Mouse (Mus musculus): ENCODE measurements around the gene Anapc2. TPM values are rescaled to one million over a fixed set of nuclear protein-coding genes. Genes with fewer than 3 reads are reported as not detected.

The Anapc2 gene
- polyA plus RNA-seq, 1 experiment from 2014 or later, result 114 TPM

DNA sequence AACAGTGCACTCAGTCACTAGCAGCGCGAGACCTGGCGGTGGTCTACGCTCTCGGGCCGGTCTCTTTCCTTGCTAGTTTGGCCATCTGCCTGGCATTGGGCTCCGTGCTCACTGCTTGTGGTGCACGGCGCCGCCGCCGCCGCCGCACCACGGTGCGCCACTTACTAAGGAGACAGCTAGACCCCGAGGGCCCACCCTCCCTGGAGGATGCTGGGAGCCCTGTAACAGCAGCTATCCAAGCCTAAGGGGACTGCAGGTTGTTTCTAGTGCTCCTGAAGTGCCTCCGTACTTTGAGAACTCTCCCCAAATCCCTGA lies 18.5 kb downstream of the Anapc2 start:
- peaks cover 24% of the 10 kb centered on the region for H3K36me3 ChIP-seq (replicated peaks; ENCODE audit: control insufficient read depth, insufficient read depth)
- peak overlapping the region; percentile 26 for H3K4me3 ChIP-seq (replicated peaks; ENCODE audit: low read length)
- 2% methylated on average over 18 of the region's 18 CpGs for WGBS
- peaks cover 66% of the 10 kb centered on the region for H3K27me3 ChIP-seq (ENCODE audit: control insufficient read depth, insufficient read depth, low read length)
- no peak for ATAC-seq (ENCODE audit: low FRiP score)
- peak overlapping the region; percentile 56 for H3K4me2 ChIP-seq (replicated peaks)
- no peak for DNase-seq (ENCODE audit: low spot score)
- H3K9me3 ChIP-seq (ENCODE audit: control insufficient read depth, low read length), result no peaks in the 10 kb centered on the region
- H3K9ac ChIP-seq, result peak overlapping the region; percentile 44; the same call in 1 of the 2 replicates
- H3K27ac ChIP-seq, result no peak overlapping the region
- H3K4me1 ChIP-seq (replicated peaks; ENCODE audit: control insufficient read depth, insufficient read depth, low read length), result peaks cover 21% of the 10 kb centered on the region

DNA sequence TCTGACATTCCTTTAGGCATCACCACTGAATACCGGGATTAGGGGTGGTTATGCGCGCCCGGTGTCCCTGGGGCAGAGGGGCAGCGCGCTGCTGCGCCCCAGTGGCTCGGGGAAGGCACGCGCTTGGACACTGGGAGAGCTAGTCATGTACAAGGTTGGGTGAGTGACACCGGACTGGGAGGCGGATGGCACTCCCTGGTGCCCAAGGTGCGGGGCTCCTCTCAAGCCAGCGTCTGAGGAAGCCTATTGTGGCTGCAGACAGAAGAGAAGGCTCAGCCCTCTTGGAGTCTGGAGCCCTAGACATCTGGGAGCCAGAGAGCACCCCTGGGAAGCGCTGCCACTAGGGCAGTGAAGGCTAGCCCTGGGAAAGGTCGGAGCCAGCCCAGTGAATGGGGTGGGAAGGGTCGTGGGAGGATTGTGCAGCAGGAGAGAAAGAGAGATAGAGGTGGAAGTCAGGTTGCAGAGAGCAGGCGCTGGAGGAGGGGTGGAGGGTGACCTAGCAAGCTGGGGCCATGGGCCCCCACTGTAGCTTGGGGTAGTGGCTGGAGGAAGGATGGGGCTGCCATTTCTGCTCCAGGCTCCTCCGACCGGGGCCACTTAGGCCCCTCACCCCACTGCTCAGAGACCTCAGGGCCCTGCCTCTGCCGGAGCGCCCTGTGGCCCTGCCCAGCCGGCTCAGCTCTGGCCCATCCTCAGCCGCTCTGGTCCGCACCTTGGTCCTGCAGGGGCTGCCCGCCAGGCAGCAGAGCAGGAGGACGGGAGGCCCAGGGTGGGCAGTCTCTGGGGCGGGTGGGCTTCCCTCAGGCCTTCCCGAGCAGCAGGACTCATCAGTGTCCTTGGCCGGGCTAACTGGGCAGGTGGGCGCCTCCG lies 19.1 kb downstream of the Anapc2 start:
- no peak overlapping the region for H3K27ac ChIP-seq
- H3K4me2 ChIP-seq (replicated peaks), result peak overlapping the region; percentile 56
- peak overlapping the region; percentile 26 for H3K4me3 ChIP-seq (replicated peaks; ENCODE audit: low read length)
- ATAC-seq (ENCODE audit: low FRiP score) (0 out of 2 replicates have a peak, but pooled peaks have one; percentile 5), DNase-seq (ENCODE audit: low spot score) (no peak)
- H3K27me3 ChIP-seq (ENCODE audit: control insufficient read depth, insufficient read depth, low read length), result peaks cover 70% of the 10 kb centered on the region
- peak overlapping the region; percentile 44; the same call in 1 of the 2 replicates for H3K9ac ChIP-seq
- WGBS, result 7% methylated on average over 29 of the region's 32 CpGs
- no peaks in the 10 kb centered on the region for H3K9me3 ChIP-seq (ENCODE audit: control insufficient read depth, low read length)
- peaks cover 23% of the 10 kb centered on the region for H3K36me3 ChIP-seq (replicated peaks; ENCODE audit: control insufficient read depth, insufficient read depth)
- H3K4me1 ChIP-seq (replicated peaks; ENCODE audit: control insufficient read depth, insufficient read depth, low read length), result peaks cover 21% of the 10 kb centered on the region

DNA sequence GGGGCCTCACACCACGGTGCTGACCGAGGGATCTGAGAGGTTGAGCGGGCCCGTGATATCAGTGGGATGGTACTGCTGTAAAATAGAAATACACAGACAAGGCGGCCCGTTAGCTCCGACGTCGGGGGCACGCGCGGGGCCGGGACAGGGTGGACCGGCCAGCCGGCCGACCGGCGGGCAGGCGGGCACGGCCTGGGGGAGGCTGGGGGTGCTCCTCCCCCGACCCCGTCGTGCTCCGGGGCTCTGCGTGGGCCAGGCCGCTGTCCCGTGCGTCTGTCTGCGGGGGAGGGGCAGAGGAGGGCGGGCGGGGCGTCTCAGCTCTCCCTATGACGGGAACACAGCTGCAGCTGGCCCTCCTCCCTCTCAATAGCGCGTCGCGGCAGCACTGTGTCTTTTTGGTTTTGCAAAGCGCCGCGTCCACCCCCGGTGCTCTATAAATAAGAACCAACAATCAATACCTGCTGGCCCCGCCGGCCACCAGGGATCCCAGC lies 19.8 kb downstream of the Anapc2 start:
- H3K4me3 ChIP-seq (replicated peaks; ENCODE audit: low read length), result peak overlapping the region; percentile 19
- no peak overlapping the region; the same call in 1 of the 2 replicates for H3K9ac ChIP-seq
- peak; percentile 1; the same call in 1 of the 2 replicates for ATAC-seq (ENCODE audit: low FRiP score)
- H3K27me3 ChIP-seq (ENCODE audit: control insufficient read depth, insufficient read depth, low read length), result peaks cover 72% of the 10 kb centered on the region
- peak overlapping the region; percentile 39 for H3K4me2 ChIP-seq (replicated peaks)
- DNase-seq (ENCODE audit: low spot score), result no peak
- H3K27ac ChIP-seq, result no peak overlapping the region
- peaks cover 21% of the 10 kb centered on the region for H3K4me1 ChIP-seq (replicated peaks; ENCODE audit: control insufficient read depth, insufficient read depth, low read length)
- H3K36me3 ChIP-seq (replicated peaks; ENCODE audit: control insufficient read depth, insufficient read depth), result peaks cover 27% of the 10 kb centered on the region; the same call in 1 of the 2 replicates
- no peaks in the 10 kb centered on the region for H3K9me3 ChIP-seq (ENCODE audit: control insufficient read depth, low read length)
- 3% methylated on average over 41 of the region's 43 CpGs for WGBS

DNA sequence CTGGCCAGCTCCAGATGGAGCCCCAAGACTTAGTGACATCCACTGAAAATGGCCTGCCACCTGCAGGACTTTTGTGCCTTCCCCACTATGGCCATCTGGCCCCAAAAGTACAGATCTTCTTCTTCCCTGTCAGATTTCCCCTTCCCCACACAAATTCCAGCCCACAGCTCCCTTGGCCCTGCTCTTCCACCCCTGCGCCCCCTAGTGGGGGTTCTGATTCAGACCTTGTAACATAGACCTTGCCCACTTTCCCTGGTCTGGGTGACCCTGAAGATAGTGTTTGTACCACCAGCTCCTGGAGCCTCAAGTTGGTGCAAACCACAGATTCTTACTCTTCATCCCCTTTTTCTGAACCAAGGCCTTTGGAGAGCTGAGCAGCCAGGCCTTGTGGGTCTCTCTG lies 20.6 kb downstream of the Anapc2 start:
- 0 out of 2 replicates have a peak overlapping the region, but pooled peaks have one; percentile 19 for H3K4me3 ChIP-seq (replicated peaks; ENCODE audit: low read length)
- peaks cover 31% of the 10 kb centered on the region for H3K36me3 ChIP-seq (replicated peaks; ENCODE audit: control insufficient read depth, insufficient read depth)
- H3K4me1 ChIP-seq (replicated peaks; ENCODE audit: control insufficient read depth, insufficient read depth, low read length), result peaks cover 21% of the 10 kb centered on the region
- 6% methylated on average over 1 of the region's 1 CpGs for WGBS
- DNase-seq (ENCODE audit: low spot score) (peak; percentile 69), ATAC-seq (ENCODE audit: low FRiP score) (no peak)
- H3K4me2 ChIP-seq (replicated peaks), result no peak overlapping the region
- H3K27me3 ChIP-seq (ENCODE audit: control insufficient read depth, insufficient read depth, low read length), result peaks cover 78% of the 10 kb centered on the region
- H3K27ac ChIP-seq, result no peak overlapping the region
- no peaks in the 10 kb centered on the region for H3K9me3 ChIP-seq (ENCODE audit: control insufficient read depth, low read length)
- H3K9ac ChIP-seq, result no peak overlapping the region

DNA sequence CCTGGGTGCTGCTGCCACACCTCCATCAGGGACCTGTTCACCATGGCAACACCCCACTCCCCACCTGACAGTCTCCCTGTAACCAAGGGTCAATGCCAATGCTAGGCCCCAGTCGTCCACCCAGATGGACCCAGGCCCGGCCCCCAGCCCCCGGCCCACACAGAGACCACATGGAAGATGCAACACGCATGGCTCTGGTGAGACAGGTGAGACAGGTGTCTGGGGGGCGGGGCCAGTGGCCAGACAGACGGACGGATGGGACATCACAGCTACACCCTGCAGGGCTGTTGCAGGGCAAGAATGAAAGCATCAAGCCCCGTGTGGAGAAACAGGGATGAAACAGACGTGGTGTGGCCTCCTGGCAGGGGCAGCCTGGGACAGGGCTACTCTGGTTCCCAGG lies 21.4 kb downstream of the Anapc2 start:
- DNase-seq (ENCODE audit: low spot score), result no peak
- WGBS, result 71% methylated on average over 9 of the region's 9 CpGs
- H3K4me2 ChIP-seq (replicated peaks), result no peak overlapping the region
- H3K9ac ChIP-seq, result no peak overlapping the region
- no peak overlapping the region for H3K27ac ChIP-seq
- H3K27me3 ChIP-seq (ENCODE audit: control insufficient read depth, insufficient read depth, low read length), result peaks cover 75% of the 10 kb centered on the region
- peaks cover 21% of the 10 kb centered on the region for H3K4me1 ChIP-seq (replicated peaks; ENCODE audit: control insufficient read depth, insufficient read depth, low read length)
- peaks cover 31% of the 10 kb centered on the region for H3K36me3 ChIP-seq (replicated peaks; ENCODE audit: control insufficient read depth, insufficient read depth)
- no peaks in the 10 kb centered on the region for H3K9me3 ChIP-seq (ENCODE audit: control insufficient read depth, low read length)
- no peak overlapping the region for H3K4me3 ChIP-seq (replicated peaks; ENCODE audit: low read length)
- ATAC-seq (ENCODE audit: low FRiP score), result no peak

DNA sequence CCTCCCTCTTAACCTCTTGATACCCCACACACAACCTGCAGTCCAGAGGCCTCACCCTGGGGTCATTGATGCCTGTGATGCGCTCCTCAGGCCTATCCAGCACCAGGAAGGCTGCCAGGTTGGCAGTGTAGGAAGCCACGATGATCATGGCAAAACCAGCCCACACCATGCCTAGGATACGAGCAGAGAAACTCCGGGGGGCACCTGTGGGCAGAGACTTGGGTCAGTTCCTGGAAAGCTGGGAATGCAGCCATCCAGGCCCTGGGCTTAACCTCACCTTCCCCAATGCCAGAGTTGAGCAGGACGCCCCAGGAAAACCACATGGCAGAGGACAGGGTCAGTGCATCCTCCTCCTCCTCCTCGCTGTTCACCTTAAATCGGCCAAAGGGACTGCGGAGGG lies 24.8 kb downstream of the Anapc2 start:
- no peaks in the 10 kb centered on the region; the same call in 1 of the 2 replicates for H3K4me1 ChIP-seq (replicated peaks; ENCODE audit: control insufficient read depth, insufficient read depth, low read length)
- no peak for ATAC-seq (ENCODE audit: low FRiP score)
- peaks cover 41% of the 10 kb centered on the region for H3K27me3 ChIP-seq (ENCODE audit: control insufficient read depth, insufficient read depth, low read length)
- H3K9me3 ChIP-seq (ENCODE audit: control insufficient read depth, low read length), result no peaks in the 10 kb centered on the region
- DNase-seq (ENCODE audit: low spot score), result no peak
- H3K27ac ChIP-seq, result no peak overlapping the region
- no peak overlapping the region for H3K9ac ChIP-seq
- peaks cover 36% of the 10 kb centered on the region for H3K36me3 ChIP-seq (replicated peaks; ENCODE audit: control insufficient read depth, insufficient read depth)
- H3K4me3 ChIP-seq (replicated peaks; ENCODE audit: low read length), result no peak overlapping the region
- H3K4me2 ChIP-seq (replicated peaks), result no peak overlapping the region
- WGBS, result 81% methylated on average over 8 of the region's 8 CpGs

DNA sequence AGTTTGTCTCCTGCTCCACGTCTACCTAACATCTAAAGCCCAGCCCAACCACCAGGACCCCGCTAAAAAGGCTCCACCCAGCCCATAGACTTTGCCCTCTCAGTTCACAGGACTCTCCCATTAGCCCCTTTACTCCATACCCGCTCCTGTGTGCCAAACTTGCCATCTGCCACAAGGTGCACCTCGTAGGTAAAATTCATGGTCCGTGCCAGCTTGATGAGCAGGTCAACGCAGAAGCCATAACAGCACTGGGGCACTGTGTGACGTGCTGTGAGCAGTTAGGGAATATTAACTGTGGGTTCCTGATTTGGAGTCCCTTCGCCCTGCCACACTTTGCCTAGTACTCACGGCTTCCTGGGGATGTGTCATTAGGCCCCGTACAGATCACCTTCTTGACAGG lies 25.8 kb downstream of the Anapc2 start:
- Histone ChIP-seq H3K36me3 (replicated peaks; ENCODE audit: control insufficient read depth, insufficient read depth) (peaks cover 36% of the 10 kb centered on the region), H3K27ac (no peak overlapping the region), H3K9ac (no peak overlapping the region), H3K4me3 (replicated peaks; ENCODE audit: low read length) (no peak overlapping the region), H3K9me3 (ENCODE audit: control insufficient read depth, low read length) (no peaks in the 10 kb centered on the region), H3K4me1 (replicated peaks; ENCODE audit: control insufficient read depth, insufficient read depth, low read length) (no peaks in the 10 kb centered on the region), H3K4me2 (replicated peaks) (no peak overlapping the region), H3K27me3 (ENCODE audit: control insufficient read depth, insufficient read depth, low read length) (peaks cover 36% of the 10 kb centered on the region)
- WGBS, result 86% methylated on average over 10 of the region's 10 CpGs
- no peak for ATAC-seq (ENCODE audit: low FRiP score)
- no peak for DNase-seq (ENCODE audit: low spot score)

DNA sequence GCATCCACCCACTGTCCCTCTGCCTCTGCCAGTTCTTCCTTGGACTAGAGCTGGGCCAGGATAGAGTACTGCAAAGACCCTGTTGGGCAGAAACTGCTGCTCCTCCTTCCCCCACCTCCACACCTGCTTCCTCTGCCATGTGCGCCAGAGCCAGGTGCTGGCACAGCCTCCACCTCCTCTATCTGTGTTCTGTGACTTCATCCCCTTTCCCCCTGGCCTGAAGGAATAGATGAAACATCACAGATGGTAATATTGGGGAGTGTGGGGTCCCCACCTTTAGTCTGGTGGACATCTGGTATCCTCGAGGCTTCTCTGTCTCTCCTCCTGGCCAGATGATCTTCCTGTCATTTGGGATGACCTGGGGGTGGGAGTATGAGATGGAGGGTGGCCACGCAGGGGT lies 31.2 kb downstream of the Anapc2 start:
- Histone ChIP-seq H3K27me3 (ENCODE audit: control insufficient read depth, insufficient read depth, low read length) (peaks cover 37% of the 10 kb centered on the region), H3K27ac (no peak overlapping the region), H3K9me3 (ENCODE audit: control insufficient read depth, low read length) (no peaks in the 10 kb centered on the region), H3K4me3 (replicated peaks; ENCODE audit: low read length) (no peak overlapping the region), H3K4me2 (replicated peaks) (no peak overlapping the region), H3K4me1 (replicated peaks; ENCODE audit: control insufficient read depth, insufficient read depth, low read length) (peaks cover 7% of the 10 kb centered on the region), H3K36me3 (replicated peaks; ENCODE audit: control insufficient read depth, insufficient read depth) (peaks cover 28% of the 10 kb centered on the region), H3K9ac (no peak overlapping the region)
- 78% methylated on average over 3 of the region's 3 CpGs for WGBS
- DNase-seq (ENCODE audit: low spot score) (no peak), ATAC-seq (ENCODE audit: low FRiP score) (no peak)

DNA sequence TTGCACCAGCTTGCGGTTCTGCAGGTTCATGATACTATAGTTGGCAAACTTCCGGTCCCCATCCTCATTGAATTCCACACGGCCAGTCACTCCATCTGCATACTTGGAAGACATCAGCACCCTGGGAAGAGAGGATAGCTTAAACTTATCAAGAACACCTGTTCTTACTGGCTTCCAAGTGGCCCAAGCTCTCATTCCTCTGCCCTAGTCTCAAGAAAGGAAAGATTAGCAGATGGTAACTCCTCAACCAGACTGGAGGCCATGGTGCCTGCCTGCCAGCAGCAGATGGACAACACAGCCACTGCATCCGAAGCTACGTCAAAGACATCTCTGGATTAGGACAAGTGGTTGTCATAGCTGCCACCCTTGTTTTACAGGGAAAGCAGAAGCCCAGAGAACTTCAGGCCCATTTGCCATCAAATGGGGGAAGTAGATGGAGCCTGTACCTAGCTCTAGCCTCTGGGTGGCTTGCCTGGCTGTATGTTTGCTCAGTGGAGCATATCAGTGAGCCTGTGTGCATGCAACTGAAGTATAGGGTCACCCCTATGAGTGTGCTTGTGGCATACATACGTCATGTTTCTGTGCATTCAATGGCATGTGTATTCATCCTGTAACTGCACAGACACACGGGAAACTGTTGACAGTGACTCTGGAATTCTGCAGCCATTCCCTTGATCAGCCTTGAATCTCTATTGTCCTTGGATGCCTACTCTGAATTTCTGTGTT lies 31.8 kb downstream of the Anapc2 start:
- DNase-seq (ENCODE audit: low spot score), result no peak
- Histone ChIP-seq H3K4me1 (replicated peaks; ENCODE audit: control insufficient read depth, insufficient read depth, low read length) (peaks cover 7% of the 10 kb centered on the region), H3K27ac (no peak overlapping the region), H3K9me3 (ENCODE audit: control insufficient read depth, low read length) (no peaks in the 10 kb centered on the region), H3K4me3 (replicated peaks; ENCODE audit: low read length) (peak overlapping the region; percentile 34), H3K9ac (no peak overlapping the region), H3K36me3 (replicated peaks; ENCODE audit: control insufficient read depth, insufficient read depth) (peaks cover 35% of the 10 kb centered on the region), H3K27me3 (ENCODE audit: control insufficient read depth, insufficient read depth, low read length) (peaks cover 43% of the 10 kb centered on the region), H3K4me2 (replicated peaks) (peak overlapping the region; percentile 59)
- WGBS, result 69% methylated on average over 7 of the region's 7 CpGs
- no peak for ATAC-seq (ENCODE audit: low FRiP score)
